Mouse (Mus musculus): ENCODE data around the gene Lck.

DNA sequence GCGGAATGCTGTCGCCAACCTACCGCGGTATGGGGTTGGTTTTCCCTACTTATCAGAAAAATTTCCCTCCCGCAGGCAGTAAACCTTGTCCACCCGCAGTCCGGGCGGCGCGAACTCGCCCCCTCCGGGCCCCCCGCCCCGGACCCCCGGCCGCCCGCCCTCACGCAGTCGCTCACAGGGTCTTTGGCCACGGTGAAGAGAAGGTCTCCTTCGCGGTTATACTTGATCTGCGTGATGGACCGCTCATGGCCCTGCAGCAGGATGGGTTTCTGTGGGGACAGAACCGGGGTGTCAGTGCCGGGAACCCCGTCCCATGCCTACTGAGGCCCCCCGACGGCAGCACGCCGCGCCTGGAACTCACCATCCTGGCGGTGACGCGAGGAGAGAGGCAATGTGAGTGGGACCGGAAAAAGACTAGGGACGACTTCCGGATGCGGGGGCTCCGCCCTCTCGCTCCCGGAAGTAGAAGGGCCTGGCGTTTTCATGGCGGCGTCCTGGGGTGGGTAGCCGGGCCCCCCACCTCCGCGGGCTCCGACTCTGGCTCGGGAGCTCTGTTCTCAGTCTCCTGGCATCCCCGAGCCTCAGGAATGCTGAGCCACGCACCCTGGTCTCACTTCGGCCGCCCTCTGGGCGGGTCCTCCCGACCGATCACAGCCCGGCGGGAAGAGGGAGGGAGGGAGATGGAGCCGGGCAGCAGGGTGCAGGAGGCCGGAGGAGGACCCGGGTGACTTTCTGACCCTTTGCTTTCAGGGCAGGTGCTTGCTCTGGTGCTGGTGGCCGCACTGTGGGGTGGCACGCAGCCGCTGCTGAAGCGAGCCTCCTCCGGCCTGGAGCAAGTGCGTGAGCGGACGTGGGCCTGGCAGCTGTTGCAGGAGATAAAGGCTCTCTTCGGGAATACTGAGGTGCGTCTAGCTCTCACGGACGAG is 27.1 kb upstream of the Lck start, which contains the start of the genes Eif3i and Tmem234:
- TF ChIP-seq GATA1 (IDR thresholded peaks at IDR 0.05; ENCODE audit: borderline replicate concordance, low read length) (0 out of 3 replicates have a peak, but pooled peaks have one; percentile 16), FLI1 (IDR thresholded peaks at IDR 0.05; ENCODE audit: low read length) (peak; percentile 79; the same call in 1 of the 2 replicates)
